Mouse (Mus musculus) embryonic facial prominence, embryonic 14.5 days (tissue): ENCODE measurements at regions not wholly inside any gene's neighbourhood (a gene's known extent, or its start where the extent isn't known, plus 50 kb on each side); places are given as distances from the start of the nearest gene placed in this dataset.

ENCODE experiments used
- ATAC-seq: fragments of 200-750 bp; cut with Nextera tagmentation; 2 replicates; pipeline ENCODE4 v1.8.0; 2017; ENCODE audit warnings: low read depth, moderate number of reproducible peaks, moderate TSS enrichment
- DNase-seq: peaks from one replicate; pipeline ENCODE4 v3.0.0-alpha.2; 2015; ENCODE audit warnings: low spot score
- H3K27ac ChIP-seq: fragments of 300-500 bp; sonication (generic); replicated peaks from 2 replicates; pipeline ENCODE4 v1.5.1; 2014; ENCODE audit warnings: low read depth, mild to moderate bottlenecking, low read length, moderate library complexity
- H3K27me3 ChIP-seq: fragments of 300-500 bp; sonication (generic); replicated peaks from 2 replicates; pipeline ENCODE4 v1.6.1; 2014; ENCODE audit warnings: low read length; ENCODE audit not compliant: control insufficient read depth, insufficient read depth
- H3K36me3 ChIP-seq: fragments of 300-500 bp; sonication (generic); 2 replicates; pipeline ENCODE4 v1.6.1; 2014; ENCODE audit warnings: low read length, mixed read lengths; ENCODE audit not compliant: control insufficient read depth, insufficient read depth
- H3K4me1 ChIP-seq: fragments of 300-500 bp; sonication (generic); 2 replicates; pipeline ENCODE4 v1.6.1; 2014; ENCODE audit warnings: antibody characterized with exemption, low read length; ENCODE audit not compliant: control insufficient read depth, insufficient read depth
- H3K4me2 ChIP-seq: fragments of 300-500 bp; sonication (generic); 2 replicates; pipeline ENCODE4 v1.6.1; 2014; ENCODE audit warnings: low read depth, mild to moderate bottlenecking, low read length, moderate library complexity, mixed read lengths
- H3K4me3 ChIP-seq: fragments of 300-500 bp; sonication (generic); 2 replicates; pipeline ENCODE4 v1.5.1; 2014; ENCODE audit warnings: low read depth, mild to moderate bottlenecking, low read length
- H3K9ac ChIP-seq: fragments of 300-500 bp; sonication (generic); 2 replicates; pipeline ENCODE4 v1.6.1; 2014; ENCODE audit warnings: low read depth, mild to moderate bottlenecking, low read length, moderate library complexity, mixed read lengths
- H3K9me3 ChIP-seq: fragments of 300-500 bp; sonication (generic); 2 replicates; pipeline ENCODE4 v1.6.1; 2016; ENCODE audit warnings: low read length; ENCODE audit not compliant: control insufficient read depth
- WGBS: fragments of 180-500 bp; shearing (Covaris S2); extraction: QIAGEN DNeasy Blood & Tissue Kit; methylation state at CpG from one replicate; pipeline ENCODE4 v1.1.7; 2014; 5-methylcytosine and 5-hydroxymethylcytosine counted together

DNA sequence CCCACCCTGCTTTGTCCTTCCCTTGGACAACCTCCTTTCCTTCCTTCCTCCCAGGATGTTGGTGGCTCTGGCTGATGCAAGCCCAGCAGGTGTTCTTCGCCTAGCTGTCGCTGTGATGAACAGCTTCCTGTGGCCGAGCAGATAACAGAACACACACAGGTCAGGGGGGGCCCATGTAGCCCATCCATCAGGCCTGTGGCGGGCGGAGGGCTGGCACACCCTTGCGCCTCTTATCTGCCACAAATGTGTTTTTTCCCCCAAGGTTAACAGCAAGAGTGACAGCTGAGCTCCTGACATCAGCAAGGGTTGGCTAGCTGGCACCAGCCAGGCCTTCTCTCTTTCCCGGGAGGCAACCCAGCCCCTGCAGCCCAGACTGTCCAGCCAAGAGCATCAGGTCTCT lies 59.9 kb upstream of the Ctnnbl1 start:
- H3K27ac ChIP-seq = no peak overlapping the region
- no peaks in the 10 kb centered on the region for H3K27me3 ChIP-seq
- no peak overlapping the region for H3K9ac ChIP-seq
- no peaks in the 10 kb centered on the region for H3K4me1 ChIP-seq
- no peak overlapping the region for H3K4me3 ChIP-seq
- H3K36me3 ChIP-seq = no peaks in the 10 kb centered on the region
- DNase-seq (no peak), ATAC-seq (no peak)
- no peak overlapping the region for H3K4me2 ChIP-seq
- 62% methylated on average over 7 of the region's 7 CpGs for WGBS
- H3K9me3 ChIP-seq = no peaks in the 10 kb centered on the region

DNA sequence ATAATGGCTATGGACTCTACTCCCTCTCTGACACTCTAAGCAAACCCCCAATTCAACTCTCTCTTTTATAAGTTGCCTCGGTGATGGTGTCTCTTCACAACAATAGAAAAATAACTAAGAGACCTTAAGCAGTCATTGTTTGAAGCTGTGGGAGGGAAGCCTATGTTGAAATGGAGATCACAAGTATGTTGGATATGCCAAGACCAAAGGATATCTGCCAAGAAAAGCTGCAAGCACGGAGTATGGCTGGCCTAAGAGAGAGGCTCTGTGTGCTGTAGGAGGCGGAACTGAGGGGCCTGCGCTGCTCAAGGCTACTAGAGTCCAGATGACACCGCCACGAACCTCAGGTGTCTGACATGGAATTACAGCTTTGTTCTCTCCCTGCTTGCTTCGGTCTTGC lies 55.3 kb upstream of the Ctnnbl1 start:
- no peak overlapping the region for H3K27ac ChIP-seq
- H3K9ac ChIP-seq = no peak overlapping the region
- H3K36me3 ChIP-seq = no peaks in the 10 kb centered on the region
- DNase-seq (no peak), ATAC-seq (no peak)
- WGBS = 82% methylated on average over 7 of the region's 7 CpGs
- no peak overlapping the region for H3K4me2 ChIP-seq
- H3K9me3 ChIP-seq = no peaks in the 10 kb centered on the region
- no peak overlapping the region for H3K4me3 ChIP-seq
- H3K27me3 ChIP-seq = no peaks in the 10 kb centered on the region
- H3K4me1 ChIP-seq = no peaks in the 10 kb centered on the region
